Mouse (Mus musculus) thymus, postnatal 4 days (tissue): ENCODE measurements around the gene Kank4.
"Not testable (repeated sequence)": the region's sequence is repeated elsewhere in the genome, so short reads cannot be mapped to it uniquely, and the experiment has no call there.

Experiments
- DNase-seq: peaks from one replicate; pipeline ENCODE4 v3.0.0; 2021

The Kank4 gene

DNA sequence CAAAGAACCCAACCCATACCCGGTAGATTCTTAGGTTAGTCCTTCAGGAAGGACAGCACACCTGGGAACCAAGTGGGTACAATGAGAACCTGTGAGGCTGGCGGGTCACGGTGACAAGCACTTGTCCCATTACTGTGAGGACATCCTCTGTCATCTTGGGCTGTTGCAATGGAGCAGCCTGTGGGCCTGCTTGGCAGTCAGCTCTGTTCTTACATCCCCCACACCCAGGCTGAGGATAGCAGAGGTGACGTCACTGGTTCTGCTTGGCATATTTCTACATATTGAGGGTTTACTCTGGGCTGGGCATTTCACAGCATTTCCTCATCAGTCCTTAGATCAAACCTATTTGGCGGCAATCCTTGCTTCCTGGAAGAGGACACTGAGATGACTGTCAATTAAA is 43.6 kb downstream of the Kank4 start:
- no peak for DNase-seq

DNA sequence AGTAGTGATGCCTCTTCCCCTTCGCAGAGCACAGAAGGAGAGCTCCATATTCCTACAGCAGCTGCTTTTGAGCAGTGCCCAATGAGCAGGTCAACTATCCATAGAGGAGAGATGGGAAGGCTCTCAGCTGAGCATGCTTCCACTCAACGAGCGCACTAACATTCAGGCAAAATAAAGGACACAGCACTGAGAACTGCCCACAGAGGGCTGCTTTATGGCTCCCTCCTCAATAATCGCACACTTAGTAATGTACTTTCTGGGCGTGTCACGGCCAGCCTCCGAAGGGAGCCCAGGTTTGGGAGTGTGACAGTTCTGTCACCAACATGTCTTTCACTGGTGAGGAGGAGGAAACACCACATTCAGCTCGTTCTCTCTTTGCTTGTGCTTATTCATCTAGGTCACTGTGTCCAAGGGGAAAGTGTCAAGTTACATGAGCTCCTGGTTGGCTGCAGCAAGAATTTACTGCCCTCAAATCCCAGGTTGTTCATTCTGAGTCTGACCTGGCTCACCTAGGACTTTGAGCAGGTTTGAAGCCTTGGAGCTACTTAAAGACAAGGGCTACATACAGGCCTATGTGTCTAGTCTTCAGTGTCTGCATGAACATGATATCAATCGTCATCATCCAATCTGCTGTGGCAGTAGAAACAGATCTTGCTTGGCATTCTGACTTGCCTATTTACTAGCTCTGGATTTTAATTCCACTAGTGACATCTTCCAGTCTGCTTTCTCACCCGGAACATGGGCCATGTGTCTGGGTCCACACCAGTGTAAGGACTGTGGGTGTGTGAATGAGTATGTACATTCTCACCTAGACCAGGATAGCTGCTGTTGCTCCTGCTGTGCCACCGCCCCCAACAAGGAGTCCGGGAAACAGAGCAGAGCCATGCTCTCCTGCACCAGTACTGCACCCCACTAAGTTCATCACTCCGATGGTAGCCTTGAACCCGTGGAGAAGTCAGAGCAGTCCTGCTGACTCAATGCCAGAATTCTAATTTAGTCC is 49.9 kb downstream of the Kank4 start:
- DNase-seq = no peak

DNA sequence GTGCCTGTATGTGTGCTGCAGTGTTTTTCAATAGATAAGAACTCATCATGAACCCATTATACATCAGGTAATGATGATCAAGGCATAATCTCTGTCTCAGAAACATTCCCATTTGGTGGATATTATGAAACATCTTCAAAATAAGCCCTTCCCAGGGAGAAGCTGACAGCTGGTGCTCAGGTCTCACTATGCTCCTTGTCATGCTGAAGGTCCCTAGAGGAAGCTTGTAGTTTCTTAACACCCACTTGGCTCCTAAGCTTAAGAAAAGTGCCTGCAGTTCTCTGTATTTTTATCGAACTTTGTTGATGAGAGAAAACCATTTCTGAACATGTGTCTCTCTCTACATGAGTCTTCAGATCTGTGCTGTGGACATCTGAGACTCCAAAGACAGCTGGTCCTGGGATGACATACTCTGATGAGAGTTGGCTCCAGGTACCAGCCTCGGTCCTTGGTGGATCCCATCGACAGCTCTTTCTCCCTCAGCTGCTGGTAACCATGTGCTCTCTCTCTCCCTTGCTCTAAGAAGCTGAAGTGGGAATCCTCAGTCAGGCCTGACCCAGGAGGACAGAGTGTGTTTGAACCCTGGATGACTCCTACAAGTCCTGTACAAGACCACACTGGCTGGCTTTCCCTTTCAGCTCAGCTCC is 58.3 kb downstream of the Kank4 start:
- no peak for DNase-seq

DNA sequence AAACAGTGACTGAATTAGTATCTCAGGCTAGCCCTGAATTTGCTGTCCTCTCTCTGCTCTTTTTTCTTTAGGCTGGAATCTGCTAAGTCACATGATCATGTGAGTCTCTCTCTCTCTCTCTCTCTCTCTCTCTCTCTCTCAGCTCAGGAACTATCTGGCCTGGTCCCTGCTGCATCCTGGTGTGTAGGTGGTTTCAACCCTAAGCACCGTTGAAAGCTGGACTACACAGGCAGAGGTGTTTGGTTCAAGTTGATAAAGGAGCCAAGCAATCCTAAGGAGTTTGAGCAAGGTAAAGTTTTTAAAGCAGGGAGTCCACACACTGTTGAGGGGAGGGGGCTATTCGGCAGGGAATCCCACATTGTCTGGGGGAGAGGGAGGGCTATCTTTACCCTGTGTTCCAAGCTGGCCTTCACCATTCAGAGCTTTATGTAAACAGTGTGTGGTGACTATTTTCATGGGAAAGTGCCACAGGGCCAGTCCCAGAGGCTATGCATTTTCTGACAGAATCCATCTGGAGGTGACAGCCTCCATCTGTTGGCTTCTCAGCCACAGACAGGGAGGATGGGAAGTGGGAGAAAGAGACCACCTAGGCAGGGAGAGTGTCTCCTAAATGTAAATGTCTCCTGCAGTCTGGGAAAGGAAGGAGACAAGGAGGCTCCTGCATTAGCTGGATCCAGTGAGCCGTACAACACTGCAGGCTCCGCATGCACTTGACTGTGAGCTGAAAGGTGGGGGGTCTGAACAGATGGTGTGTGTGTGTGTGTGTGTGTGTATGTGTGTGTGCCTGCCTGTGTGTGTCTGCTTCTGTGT is 59.1 kb downstream of the Kank4 start:
- no peak for DNase-seq

DNA sequence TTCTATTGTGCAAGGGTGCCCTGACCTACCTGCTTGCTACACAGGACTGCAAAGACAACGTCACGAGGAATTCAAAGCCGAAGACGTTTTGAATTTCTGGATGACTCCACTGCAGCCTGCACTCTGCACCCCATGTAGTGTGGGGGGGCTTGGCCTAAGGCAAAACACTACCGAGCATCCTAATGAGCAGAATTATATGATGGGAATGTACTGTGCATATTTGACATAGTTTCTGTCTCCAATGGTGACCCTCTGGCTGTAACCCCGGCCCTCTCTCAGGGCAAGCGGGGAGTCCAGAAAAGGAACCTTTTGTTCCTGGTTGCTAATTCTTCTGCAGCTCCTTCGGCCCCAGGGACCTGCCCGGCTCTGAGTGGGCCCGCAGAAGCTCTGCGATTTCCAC is 61.2 kb downstream of the Kank4 start:
- no peak for DNase-seq

DNA sequence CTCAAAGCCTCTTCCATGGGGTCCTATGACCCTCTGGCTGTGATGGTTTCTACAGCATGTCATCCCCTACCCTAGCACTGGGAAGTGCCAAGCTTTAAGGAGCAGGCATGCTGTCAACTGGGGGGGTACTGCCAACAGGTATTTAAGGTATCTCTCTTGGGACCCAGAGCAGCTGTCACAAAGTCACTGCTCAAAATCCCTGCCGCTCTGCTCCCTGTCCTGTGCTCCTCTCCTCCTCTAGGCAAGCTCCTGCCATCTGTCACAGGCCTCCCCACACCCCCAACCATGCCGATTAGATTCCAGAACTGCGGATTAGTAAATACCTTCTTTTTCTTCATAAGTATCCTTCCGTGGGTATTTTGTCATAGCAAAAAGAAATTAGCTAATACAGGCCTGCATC is 62.9 kb downstream of the Kank4 start:
- no peak for DNase-seq

DNA sequence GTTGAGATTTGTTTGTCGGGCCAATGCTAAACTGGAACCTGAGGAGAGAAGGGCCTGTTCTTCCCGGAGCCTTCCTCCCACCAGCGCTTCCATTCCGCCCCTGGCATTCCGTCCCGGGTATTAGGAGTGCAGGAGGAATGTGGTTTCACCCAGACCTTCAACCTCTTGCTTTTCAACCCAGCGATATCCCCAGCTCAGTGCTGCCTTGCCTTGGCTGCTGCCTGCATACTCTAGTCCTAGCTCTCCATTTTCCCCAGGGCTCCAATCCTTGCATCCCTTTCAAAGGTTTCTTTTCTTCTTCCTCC is 73.5 kb downstream of the Kank4 start:
- DNase-seq = no peak

DNA sequence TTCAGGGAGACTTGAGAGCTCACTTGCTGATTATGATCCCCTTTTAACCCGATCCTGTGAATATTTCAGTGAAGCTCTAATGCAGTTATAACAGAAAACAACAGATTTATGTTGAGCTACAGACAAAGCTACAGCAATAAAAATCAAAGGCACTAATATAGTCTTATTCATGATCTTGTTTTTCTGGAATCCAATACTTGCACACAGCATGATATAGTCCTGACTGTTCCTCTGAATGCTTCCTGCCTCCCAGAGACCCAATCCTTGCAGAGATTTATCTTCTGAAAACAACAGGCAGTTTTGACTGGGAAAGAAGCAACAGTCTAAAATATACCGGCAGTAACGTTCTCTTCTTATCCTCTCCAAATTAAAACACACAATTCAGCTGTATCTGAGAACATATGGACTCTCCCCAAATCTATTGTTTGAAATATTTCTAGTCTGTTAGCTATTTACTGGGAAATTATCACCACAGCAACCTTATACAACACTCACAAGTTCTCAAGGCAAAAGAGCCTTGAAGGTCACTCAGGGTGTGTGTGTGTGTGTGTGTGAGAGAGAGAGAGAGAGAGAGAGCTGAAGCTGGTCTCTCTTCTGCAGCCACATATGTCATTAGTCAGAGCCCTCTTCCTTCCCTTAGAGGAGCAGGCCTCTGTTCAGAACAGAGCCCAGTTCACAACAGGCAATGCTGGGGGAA is 74.0 kb downstream of the Kank4 start:
- no peak for DNase-seq

DNA sequence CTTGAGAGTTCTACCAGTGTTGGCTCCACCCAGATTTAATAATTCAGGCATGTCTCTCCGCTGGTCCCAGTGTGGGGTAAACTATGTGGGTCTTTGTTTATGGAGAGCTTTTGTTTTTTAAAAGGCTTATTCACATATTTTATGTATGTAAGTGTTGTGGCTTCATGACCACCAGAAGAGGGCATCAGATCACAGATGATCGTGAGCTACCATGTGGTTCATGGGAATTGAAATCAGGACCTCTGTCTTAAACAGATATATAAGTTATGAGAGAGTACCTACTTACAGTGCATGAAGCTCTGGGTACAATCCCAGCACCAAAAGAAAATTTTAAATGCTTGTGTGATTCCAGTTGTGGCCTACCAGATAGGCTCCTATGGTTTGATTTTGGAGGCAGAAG is 77.6 kb downstream of the Kank4 start:
- DNase-seq = no peak

DNA sequence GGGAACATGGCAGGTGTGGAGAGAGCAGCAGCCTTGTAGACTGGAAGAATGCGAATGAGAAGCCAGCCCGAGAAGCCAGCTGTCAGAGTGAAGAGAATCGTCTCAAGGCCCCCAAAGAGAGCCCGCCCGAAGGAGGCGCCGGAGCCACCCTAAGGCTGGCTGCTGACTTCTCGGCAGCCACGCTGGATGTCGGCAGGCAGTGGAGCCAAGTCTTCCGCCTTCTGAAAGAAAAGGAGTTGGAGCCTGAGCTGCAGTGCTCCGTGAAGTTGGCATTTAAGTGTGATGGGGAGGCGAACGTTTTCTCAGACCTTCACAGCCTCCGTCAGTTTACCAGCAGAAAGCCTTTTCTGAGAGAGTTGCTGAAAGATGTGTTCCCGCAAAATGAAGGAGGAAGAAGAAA is 83.7 kb downstream of the Kank4 start:
- no peak for DNase-seq

DNA sequence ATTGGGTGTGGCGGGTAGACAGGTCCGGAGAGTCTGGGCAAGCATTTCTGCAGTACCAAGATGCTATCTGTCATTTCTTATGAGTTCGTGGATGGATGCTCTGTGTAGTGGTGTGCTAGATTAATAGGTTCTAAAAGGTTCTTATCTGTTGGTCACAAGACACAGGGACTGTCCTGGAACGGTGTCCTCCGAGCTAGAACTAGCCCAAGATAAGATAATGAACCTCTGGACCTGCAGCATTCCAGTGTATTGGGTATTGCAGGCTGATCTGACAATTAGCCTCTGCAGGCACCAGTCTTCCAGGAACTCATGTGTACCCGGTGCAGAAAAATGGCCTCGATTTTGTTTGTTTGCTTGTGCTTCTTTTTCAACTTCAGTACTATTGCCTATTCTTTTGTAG is 88.6 kb downstream of the Kank4 start:
- DNase-seq = no peak

DNA sequence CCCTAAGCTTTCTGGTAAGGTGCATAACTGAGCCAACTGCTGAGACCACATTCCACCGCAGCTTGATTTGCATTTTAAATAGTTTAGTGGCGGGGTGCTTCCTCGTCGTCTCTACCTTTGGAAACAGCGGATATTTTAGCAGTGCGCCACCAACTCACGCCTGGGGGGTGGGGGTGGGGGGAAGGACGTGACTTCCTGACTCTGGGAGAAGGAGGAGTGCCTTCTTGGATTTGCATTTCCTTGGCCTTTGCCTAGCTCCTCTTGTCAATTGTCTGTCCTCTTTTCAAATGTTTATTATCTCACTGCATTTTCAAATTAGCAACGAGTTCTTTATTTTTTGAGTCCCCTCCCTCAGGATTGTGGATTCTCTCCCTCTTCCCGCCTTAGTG is 89.4 kb downstream of the Kank4 start:
- DNase-seq = no peak

DNA sequence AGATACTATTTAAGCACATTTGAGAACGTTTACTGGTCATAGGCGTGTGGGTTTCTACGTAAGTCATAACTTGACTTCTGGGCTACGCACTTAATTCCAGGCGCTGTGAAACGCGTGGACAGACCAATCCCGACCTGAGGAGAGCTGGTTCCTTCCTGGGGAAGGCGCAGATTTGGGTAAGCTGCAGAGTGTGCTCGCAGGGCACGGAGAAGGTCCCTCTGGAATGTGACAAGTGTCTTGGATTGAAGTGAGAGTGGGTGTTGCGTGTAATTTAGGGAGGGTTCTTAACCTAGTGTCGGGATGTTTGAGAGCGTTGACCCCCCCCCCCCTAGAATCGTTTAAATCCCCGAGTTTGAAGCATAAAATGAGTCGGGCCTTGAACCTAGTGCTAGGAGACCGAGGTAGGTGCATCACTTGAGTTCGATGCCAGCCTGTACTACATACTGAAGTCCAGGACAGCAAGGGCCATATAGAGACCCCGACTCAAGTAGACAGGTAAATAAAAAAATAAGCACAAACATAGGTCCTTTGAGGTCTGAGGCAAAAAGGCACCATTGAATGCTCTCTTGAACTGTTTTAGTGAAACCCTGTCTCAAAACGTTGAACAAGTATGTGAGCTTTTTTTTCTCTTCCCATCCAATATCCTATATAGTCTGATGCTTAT is 89.9 kb downstream of the Kank4 start:
- no peak for DNase-seq

DNA sequence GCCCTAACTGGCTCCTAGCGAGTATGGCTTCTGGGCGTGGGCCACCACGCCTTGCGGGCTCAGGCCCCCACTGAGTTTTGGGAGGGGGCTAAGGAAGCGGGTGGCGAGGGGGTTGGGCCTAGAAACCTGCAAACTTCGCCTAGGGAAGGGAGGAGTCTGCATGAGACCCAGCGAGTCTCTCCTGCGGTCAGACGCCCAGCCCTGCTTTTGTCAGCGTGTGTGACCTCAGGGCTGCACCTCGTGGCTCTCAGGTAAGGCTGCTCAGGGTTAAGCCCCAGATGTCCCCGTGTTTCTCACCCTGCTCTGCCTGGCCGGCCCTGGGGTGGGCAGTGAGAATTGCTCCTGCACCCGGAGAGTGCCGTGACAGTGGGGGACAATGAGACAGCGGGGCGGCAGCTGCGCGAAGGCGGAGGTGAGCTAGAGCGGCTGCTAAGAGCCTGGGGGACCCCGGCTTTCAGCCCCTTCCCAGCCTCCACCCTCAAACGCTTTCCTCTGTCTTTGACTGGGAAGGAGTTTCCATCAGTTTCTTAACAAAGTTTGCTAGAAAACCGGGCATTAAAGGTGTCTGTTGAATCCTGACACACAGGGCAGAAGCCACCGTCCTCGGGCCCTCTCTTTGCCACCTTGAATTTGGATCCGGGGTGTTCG is 90.6 kb downstream of the Kank4 start, which contains the start of gene L1td1:
Gene L1td1 (plus strand): TSS at position 145 of the 648 bp plus-strand sequence.
- no peak for DNase-seq

DNA sequence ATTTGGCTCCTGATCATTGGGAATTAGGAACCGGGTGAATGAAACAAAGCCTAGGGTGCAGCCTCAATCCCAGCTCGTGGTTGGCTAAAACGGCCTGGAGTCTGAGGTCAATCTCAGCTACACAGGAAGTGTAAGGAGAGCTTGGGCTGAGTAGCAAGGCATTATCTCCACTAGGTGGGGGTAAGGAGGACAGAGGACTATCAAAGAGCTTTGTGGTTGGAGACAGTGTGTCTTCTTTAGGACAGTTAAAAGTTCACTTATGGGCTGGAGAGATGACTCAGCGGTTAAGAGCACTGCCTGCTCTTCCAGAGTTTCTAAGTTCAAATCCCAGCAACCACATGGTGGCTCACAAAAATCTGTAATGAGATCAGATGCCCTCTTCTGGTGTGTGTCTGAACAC is 91.9 kb downstream of the Kank4 start:
- no peak for DNase-seq

DNA sequence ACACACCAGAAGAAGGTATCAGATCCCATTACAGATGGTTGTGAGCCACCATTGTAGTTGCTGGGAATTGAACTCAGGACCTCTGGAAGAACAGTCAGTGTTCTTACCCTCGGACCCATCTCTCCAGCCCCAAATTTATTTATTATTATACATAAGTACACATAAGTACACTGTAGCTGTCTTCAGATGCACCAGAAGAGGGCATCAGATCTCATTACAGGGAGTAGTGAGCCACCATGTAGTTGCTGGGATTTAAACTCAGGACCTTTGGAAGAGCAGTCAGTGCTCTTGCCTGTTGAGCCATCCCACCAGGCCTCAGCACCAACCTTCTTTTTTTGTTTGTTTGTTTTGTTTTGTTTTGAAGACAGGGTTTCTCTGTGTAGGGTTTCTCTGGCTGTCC is 92.7 kb downstream of the Kank4 start:
- not testable (repeated sequence) for DNase-seq

DNA sequence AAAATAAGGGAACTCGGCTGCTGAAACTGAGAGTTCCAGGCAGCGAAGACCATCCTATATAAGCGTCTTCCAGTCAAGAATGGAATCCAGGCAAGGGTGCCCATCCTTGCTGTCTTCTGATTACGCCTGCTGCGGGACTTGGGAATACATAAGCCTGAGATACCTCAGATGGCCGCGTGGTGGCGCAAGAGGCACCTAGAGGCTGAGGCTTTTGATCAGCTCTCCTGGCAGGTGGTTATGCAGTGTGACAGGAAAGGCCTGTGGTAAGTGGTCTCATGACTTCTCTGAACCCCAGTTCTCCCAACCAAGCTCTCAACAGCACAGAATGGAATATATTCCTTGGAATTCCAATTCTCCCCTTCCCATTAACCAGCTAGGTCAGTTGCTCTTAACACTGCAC is 94.9 kb downstream of the Kank4 start:
- DNase-seq = peak; percentile 83

DNA sequence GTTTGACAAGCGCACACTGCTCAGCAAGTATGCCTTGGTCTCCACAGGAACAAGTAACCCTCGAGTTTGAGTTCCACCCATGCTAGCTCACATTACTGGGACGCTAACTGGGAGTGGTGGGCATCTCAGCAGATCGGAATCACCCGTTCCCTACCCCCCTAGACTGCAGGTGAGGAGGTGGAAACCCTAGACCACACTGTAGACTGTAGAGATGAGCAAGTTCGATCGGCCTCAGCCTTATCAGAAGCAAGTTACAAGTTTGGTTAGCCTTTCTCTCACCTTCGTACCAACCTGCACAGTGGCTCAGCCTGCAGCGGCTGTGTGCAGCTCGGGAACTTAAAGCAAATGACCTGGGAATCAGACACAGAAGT is 98.8 kb downstream of the Kank4 start:
- no peak for DNase-seq

DNA sequence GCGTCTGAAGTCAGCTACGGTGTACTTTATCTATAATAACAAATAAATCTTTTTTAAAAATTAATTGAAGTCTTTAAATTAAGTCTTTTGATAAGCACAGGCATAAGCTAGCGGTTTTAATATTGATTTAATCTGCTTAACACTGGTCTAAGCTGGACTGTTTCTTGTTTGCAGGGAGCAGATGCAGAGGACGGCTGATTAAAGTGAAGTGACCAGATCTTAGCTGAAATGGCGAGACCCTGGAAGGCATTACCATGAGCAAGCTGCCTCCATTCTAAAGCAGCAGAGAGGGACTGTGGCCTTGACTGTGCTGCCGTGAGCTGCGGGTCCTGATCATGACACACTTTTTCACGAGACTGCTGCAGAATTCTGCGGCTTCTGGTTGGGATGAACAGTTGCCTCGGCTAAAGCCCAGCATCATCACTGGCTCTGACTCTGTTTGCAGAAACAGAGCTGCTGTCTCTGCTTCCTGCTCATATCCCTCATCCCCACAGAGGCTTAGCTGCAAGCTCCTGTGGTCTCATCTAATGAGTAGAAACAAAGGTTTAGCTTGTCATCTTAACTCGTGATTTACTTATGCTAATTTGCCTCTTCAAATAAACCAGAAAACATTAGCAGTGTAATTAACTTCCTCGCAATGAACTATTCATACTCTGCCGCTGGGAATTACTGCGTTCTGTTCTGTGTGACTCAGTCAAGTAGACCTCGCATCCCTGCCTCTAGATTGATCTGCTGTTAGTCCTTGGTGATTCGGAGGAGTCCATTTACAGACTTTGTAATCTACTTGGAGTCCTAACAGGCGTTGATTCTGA is 99.4 kb downstream of the Kank4 start:
- no peak for DNase-seq

DNA sequence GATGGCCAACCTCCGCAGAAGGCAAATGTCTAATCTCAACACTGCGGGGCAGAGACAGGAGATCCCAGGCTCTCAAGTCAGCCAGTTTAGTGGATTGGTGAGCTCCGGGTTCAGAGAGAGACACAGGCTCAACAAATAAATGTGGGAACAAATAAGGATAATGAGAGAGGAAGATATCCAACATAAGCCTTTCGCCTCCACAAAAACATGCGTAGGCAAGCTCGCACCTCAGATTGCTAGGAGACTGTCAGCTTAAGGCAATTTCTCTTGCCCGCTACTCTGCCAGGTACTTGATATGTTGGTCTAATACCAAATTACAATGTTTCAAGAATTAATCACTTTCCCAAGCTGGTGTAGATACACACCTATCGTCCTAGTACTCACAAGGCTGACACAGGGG is 106.4 kb downstream of the Kank4 start:
- DNase-seq = no peak
